Mouse (Mus musculus): ENCODE measurements around the gene Nufip2.
A peak's percentile ranks its signal among the peaks of the same experiment; 100 is the strongest.

- peak; percentile 30 for TF ChIP-seq CTCF (IDR thresholded peaks at IDR 0.05)
- no peak for TF ChIP-seq POLR2A (IDR thresholded peaks at IDR 0.05; ENCODE audit: insufficient read depth, low read depth, low read length)
- TF ChIP-seq EP300 (IDR thresholded peaks at IDR 0.05; ENCODE audit: insufficient read depth, low read depth, low read length) = no peak
These were observed 12.4 kb upstream of the Nufip2 start for GRCm38 (mm10) chr11:77673428-77673991.
